Mouse (Mus musculus): Measurements from ENCODE around the gene Dhrs3. TPM values are rescaled to one million over a fixed set of nuclear protein-coding genes. Genes with fewer than 3 reads are reported as not detected.

Gene Dhrs3
- polyA plus RNA-seq, 1 experiment from 2014 or later = 122 TPM

DNA sequence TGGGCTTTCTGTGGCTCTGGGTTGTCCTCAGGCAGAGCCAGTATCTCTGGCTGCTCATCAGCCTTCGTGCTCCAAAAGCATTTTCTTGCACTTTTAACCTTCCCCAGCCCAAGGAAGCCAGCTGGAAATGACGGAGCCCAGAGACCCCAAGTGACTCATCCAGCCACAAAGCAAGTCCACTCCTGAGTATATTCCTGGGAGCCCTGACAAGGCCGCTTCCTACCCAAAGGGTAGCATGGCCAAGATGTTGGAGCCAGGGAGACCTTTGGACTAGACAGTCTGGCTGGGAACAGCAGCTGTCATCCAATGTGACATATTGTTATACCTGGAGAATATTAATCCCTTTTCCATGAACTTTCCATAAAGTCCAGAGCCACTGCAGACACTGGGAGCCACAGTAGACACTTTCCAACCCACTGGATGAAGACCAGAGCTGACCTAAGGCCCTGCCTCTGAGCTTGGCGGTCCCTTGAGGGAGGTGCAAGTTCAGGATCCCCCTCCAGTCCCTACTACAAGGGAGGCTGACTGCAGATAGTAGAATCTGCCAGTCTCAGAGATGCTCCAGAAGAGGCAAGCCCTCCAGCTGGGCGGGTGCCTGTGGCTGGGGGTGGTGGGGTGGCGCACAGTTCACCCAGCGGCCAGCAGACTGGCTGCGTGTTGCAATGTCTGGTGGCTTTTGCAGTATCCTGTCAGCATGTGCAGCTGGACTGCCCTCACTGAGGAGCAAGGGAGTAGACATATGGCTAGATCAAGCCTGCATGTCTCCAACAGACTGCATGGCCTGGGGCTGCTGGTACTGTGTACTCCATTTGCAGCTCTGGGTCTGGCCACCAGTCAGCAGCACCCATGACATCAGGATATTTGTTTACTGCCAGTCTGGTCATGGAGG lies 13.6 kb downstream of the Dhrs3 start:
- Histone ChIP-seq H3K36me3 (ENCODE audit: control insufficient read depth, insufficient read depth, low read length) (no peaks in the 10 kb centered on the region), H3K27ac (ENCODE audit: low read length) (peak overlapping the region; percentile 86), H3K27me3 (replicated peaks; ENCODE audit: control insufficient read depth, insufficient read depth, low read length) (no peaks in the 10 kb centered on the region), H3K4me3 (ENCODE audit: low read length) (no peak overlapping the region), H3K9me3 (ENCODE audit: control insufficient read depth, low read length) (no peaks in the 10 kb centered on the region), H3K9ac (ENCODE audit: low read depth, low read length) (0 out of 2 replicates have a peak overlapping the region, but pooled peaks have one; percentile 23), H3K4me2 (ENCODE audit: low read depth, low read length) (no peak overlapping the region), H3K4me1 (ENCODE audit: control insufficient read depth, insufficient read depth, low read length) (peaks cover 44% of the 10 kb centered on the region)
- WGBS = 54% methylated on average over 8 of the region's 8 CpGs
- no peak for ATAC-seq

DNA sequence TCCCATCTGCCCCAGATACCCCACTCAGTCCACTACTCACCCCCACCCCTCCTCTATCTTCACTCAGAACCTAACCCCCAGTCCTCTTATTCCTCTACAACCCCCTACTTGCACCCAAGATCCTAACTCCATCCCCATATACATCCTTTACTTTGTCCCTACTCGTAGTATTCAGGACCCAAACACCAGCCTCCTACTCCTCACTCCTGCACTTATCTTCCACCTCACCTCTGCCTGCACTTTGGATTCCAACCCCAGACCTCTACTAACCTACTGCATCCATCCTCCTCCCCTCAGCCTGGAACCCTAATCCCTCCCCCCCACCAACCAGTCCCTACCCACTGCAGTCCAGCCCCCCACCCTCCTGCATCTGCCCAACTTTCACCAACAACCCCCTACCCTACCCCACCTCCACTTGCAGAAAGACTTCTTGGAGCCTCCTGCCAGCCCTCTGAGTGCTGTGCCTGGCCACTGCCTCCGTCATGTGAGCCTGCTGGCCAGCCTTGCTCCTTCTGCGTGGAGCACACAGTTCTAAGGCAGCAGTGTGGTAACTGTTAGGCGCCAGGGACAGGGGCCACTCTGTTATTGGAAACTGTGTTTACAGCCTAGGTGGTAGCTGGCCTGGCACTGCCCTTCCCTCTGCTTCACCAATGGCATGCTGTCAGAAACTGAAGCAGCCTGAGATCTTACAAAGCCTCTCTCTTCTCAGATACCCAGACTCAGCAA lies 14.5 kb downstream of the Dhrs3 start:
- Histone ChIP-seq H3K27ac (ENCODE audit: low read length) (no peak overlapping the region; the same call in 1 of the 2 replicates), H3K4me3 (ENCODE audit: low read length) (no peak overlapping the region), H3K4me1 (ENCODE audit: control insufficient read depth, insufficient read depth, low read length) (peaks cover 39% of the 10 kb centered on the region), H3K9ac (ENCODE audit: low read depth, low read length) (peak overlapping the region; percentile 3; the same call in 1 of the 2 replicates), H3K27me3 (replicated peaks; ENCODE audit: control insufficient read depth, insufficient read depth, low read length) (no peaks in the 10 kb centered on the region), H3K36me3 (ENCODE audit: control insufficient read depth, insufficient read depth, low read length) (no peaks in the 10 kb centered on the region), H3K9me3 (ENCODE audit: control insufficient read depth, low read length) (no peaks in the 10 kb centered on the region), H3K4me2 (ENCODE audit: low read depth, low read length) (no peak overlapping the region)
- ATAC-seq = no peak
- 77% methylated on average over 4 of the region's 4 CpGs for WGBS

DNA sequence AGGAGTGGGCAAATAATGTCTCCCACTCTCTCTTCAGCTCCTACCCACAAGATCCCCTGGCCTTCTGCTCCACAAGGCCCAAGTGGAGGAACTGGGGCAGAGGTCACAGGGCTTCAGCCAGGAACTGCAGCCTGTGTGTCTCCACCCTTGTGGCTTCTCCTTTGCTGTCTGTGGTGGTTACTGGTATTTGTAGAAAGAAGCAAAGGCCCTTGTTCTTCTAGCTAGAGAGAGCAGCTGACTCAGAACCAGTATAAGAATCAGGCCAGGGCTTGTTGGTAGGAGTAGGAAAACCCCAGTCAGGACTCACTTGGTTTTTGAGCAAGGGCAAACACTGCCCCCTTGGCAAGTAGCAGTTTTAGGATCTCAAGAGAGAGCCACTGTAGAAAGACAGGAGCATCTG lies 16.2 kb downstream of the Dhrs3 start:
- no peaks in the 10 kb centered on the region for H3K36me3 ChIP-seq (ENCODE audit: control insufficient read depth, insufficient read depth, low read length)
- no peaks in the 10 kb centered on the region for H3K9me3 ChIP-seq (ENCODE audit: control insufficient read depth, low read length)
- peaks cover 22% of the 10 kb centered on the region for H3K4me1 ChIP-seq (ENCODE audit: control insufficient read depth, insufficient read depth, low read length)
- H3K9ac ChIP-seq (ENCODE audit: low read depth, low read length) = no peak overlapping the region
- H3K27ac ChIP-seq (ENCODE audit: low read length) = no peak overlapping the region
- no peak overlapping the region for H3K4me3 ChIP-seq (ENCODE audit: low read length)
- H3K4me2 ChIP-seq (ENCODE audit: low read depth, low read length) = no peak overlapping the region
- ATAC-seq = no peak
- no peaks in the 10 kb centered on the region for H3K27me3 ChIP-seq (replicated peaks; ENCODE audit: control insufficient read depth, insufficient read depth, low read length)

DNA sequence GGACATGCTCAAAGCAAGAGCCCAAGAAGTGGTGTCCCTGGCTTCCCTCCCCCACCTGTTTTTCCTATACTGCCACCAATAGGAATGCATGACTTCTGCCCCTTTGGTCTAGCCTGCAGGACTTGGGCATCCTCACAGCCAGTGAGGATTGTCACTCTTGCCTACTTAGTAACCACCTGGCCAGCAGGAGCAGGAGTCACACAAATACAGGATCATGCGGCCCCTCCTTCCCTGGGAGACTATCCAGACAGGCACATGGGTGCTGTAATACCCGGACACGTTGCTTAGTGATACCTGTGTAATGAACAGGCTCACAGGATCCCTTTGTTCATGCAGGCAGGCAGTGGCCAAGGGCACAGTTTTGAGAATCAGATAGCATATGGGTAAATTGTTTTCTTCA lies 17.7 kb downstream of the Dhrs3 start:
- no peak overlapping the region for H3K4me2 ChIP-seq (ENCODE audit: low read depth, low read length)
- H3K9me3 ChIP-seq (ENCODE audit: control insufficient read depth, low read length) = no peaks in the 10 kb centered on the region
- H3K36me3 ChIP-seq (ENCODE audit: control insufficient read depth, insufficient read depth, low read length) = peaks cover 4% of the 10 kb centered on the region; the same call in 1 of the 2 replicates
- H3K9ac ChIP-seq (ENCODE audit: low read depth, low read length) = no peak overlapping the region
- WGBS = 80% methylated on average over 3 of the region's 3 CpGs
- ATAC-seq = no peak
- peaks cover 20% of the 10 kb centered on the region for H3K4me1 ChIP-seq (ENCODE audit: control insufficient read depth, insufficient read depth, low read length)
- H3K4me3 ChIP-seq (ENCODE audit: low read length) = no peak overlapping the region
- no peak overlapping the region for H3K27ac ChIP-seq (ENCODE audit: low read length)
- H3K27me3 ChIP-seq (replicated peaks; ENCODE audit: control insufficient read depth, insufficient read depth, low read length) = no peaks in the 10 kb centered on the region

DNA sequence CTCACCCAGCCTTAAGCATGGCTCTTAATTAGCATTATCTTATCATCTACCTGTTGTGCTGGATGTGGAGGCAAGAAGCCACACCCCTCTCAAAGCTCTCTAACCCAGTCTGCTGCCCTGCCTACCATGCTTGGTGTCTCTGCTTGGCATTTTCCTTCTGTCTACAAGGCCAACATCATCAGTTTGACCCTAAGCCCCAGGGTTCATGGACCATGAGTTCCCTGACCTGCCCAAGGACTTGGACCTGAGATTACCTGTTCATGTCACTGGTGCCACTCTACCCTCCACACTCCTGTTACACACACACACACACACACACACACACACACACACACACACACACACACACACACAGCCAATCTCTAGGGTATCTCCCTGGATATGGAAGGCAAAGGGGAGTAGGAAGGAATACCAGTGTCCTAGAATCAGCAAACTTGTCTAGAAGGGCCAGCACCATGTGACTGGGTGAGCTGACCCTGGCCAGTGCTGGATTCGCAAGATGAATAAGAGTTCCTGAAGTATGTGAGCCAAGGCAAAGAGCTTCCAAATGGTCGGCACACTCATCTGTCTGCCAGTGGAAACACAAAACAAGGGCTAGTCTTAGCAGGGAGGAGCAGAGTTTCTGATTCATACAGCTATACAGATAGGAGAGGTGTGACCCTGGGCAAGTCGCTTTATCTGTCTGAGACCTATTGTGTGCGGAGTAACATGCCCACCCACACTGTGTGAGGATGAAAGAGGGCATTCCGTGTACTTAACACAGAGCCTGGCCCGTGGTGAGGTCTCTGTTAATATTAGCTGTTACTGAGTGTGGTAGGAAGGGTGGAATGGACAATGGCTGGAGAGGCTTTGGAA lies 20.9 kb downstream of the Dhrs3 start:
- Histone ChIP-seq H3K36me3 (ENCODE audit: control insufficient read depth, insufficient read depth, low read length) (peaks cover 4% of the 10 kb centered on the region; the same call in 1 of the 2 replicates), H3K9me3 (ENCODE audit: control insufficient read depth, low read length) (no peaks in the 10 kb centered on the region), H3K27ac (ENCODE audit: low read length) (no peak overlapping the region), H3K4me1 (ENCODE audit: control insufficient read depth, insufficient read depth, low read length) (no peaks in the 10 kb centered on the region; the same call in 1 of the 2 replicates), H3K27me3 (replicated peaks; ENCODE audit: control insufficient read depth, insufficient read depth, low read length) (no peaks in the 10 kb centered on the region), H3K9ac (ENCODE audit: low read depth, low read length) (no peak overlapping the region), H3K4me2 (ENCODE audit: low read depth, low read length) (no peak overlapping the region), H3K4me3 (ENCODE audit: low read length) (no peak overlapping the region)
- 79% methylated on average over 6 of the region's 6 CpGs for WGBS
- 0 out of 2 replicates have a peak, but pooled peaks have one; percentile 16 for ATAC-seq

DNA sequence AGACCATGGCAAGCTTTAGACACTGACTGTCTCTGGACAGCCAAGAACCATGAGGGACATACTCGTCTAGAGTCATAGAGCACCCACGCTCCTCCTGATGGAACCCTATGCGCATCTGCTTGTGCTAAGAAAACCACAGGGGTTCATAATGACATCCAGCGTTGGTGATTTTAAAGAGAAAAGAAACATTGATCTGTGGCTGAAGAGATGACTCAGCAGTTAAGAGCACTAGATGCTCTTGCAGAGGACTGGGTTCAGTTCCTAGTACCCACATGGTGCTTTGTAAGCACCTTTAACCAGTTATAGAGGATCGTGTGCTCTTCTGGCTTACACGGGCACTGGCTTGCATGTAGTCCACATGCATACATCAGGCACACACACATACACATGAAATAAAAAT lies 23.9 kb downstream of the Dhrs3 start:
- peaks cover 22% of the 10 kb centered on the region; the same call in 1 of the 2 replicates for H3K36me3 ChIP-seq (ENCODE audit: control insufficient read depth, insufficient read depth, low read length)
- no peak for ATAC-seq
- H3K9me3 ChIP-seq (ENCODE audit: control insufficient read depth, low read length) = no peaks in the 10 kb centered on the region
- no peaks in the 10 kb centered on the region for H3K4me1 ChIP-seq (ENCODE audit: control insufficient read depth, insufficient read depth, low read length)
- no peak overlapping the region for H3K9ac ChIP-seq (ENCODE audit: low read depth, low read length)
- H3K27me3 ChIP-seq (replicated peaks; ENCODE audit: control insufficient read depth, insufficient read depth, low read length) = no peaks in the 10 kb centered on the region
- H3K27ac ChIP-seq (ENCODE audit: low read length) = no peak overlapping the region
- WGBS = 87% methylated on average over 6 of the region's 6 CpGs
- no peak overlapping the region for H3K4me3 ChIP-seq (ENCODE audit: low read length)
- no peak overlapping the region for H3K4me2 ChIP-seq (ENCODE audit: low read depth, low read length)

DNA sequence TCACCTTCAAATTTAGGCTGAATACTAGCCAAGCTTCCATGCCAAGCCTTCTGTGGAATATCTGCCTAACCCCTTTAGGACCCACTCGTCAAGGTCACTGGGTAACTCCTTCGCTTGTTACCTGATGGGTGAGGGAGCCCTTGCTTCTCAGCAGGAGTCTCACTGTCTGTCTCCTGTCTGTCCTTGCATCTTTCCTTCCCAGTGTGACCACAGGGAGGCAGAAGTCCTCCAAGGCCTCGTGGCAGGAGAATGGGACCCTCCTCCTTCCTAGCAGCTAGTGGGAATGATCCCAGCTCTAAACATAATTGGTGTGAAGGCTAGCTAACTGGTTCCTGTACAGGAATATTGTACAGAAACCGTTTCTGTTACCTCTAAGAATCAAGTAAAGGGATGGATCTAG lies 24.5 kb downstream of the Dhrs3 start:
- Histone ChIP-seq H3K9me3 (ENCODE audit: control insufficient read depth, low read length) (no peaks in the 10 kb centered on the region), H3K9ac (ENCODE audit: low read depth, low read length) (no peak overlapping the region), H3K27me3 (replicated peaks; ENCODE audit: control insufficient read depth, insufficient read depth, low read length) (no peaks in the 10 kb centered on the region), H3K4me1 (ENCODE audit: control insufficient read depth, insufficient read depth, low read length) (no peaks in the 10 kb centered on the region), H3K4me3 (ENCODE audit: low read length) (no peak overlapping the region), H3K4me2 (ENCODE audit: low read depth, low read length) (no peak overlapping the region), H3K36me3 (ENCODE audit: control insufficient read depth, insufficient read depth, low read length) (peaks cover 23% of the 10 kb centered on the region; the same call in 1 of the 2 replicates), H3K27ac (ENCODE audit: low read length) (no peak overlapping the region)
- WGBS = 64% methylated on average over 4 of the region's 4 CpGs
- no peak for ATAC-seq

DNA sequence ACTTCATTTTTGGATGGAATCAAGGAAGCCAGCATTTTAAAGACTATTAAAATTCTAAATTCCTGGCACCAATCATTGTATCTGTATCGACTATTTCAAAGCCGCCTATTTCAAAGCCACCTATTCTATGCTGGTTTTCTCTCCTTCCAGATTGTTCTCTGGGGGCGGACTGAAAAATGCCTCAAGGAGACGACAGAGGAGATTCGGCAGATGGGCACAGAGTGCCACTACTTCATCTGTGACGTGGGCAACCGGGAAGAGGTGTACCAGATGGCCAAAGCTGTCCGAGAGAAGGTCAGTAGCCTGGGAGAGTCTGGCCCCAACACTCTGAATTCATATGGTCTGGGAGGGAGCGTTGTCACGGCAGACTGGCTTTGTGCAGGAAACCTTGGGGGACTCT lies 25.9 kb downstream of the Dhrs3 start:
- Histone ChIP-seq H3K36me3 (ENCODE audit: control insufficient read depth, insufficient read depth, low read length) (peaks cover 29% of the 10 kb centered on the region; the same call in 1 of the 2 replicates), H3K4me2 (ENCODE audit: low read depth, low read length) (no peak overlapping the region), H3K27ac (ENCODE audit: low read length) (no peak overlapping the region), H3K9me3 (ENCODE audit: control insufficient read depth, low read length) (no peaks in the 10 kb centered on the region), H3K9ac (ENCODE audit: low read depth, low read length) (no peak overlapping the region), H3K4me3 (ENCODE audit: low read length) (no peak overlapping the region), H3K4me1 (ENCODE audit: control insufficient read depth, insufficient read depth, low read length) (no peaks in the 10 kb centered on the region), H3K27me3 (replicated peaks; ENCODE audit: control insufficient read depth, insufficient read depth, low read length) (no peaks in the 10 kb centered on the region)
- ATAC-seq = no peak
- WGBS = 93% methylated on average over 10 of the region's 10 CpGs
